Mouse (Mus musculus): Measurements from ENCODE around the gene Ctcfl. TPM values are rescaled to one million over a fixed set of nuclear protein-coding genes. Genes with fewer than 3 reads are reported as not detected.
"Not testable (repeated sequence)": the region's sequence is repeated elsewhere in the genome, so short reads cannot be mapped to it uniquely, and the experiment has no call there.

Ctcfl gene
- polyA plus RNA-seq, 1 experiment = not detected

DNA sequence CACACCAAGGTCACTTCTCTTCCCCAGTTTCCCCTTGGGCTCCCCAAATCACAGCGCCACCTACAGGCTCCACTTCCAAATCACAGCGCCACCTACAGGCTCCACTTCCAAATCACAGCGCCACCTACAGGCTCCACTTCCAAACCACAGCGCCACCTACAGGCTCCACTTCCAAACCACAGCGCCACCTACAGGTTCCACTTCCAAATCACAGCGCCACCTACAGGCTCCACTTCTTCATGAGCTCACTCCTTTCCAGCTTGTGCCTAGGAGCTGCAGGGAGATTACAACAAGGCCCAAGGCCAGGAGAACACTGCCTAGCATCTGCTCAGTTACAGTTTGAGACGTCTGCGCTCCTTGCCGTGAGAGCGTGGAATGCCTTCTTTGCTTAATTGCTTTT, 22.0 kb downstream of the Ctcfl start:
- not testable (repeated sequence) for H3K4me1 ChIP-seq (ENCODE audit: control insufficient read depth, insufficient read depth, low read length); H3K27me3 ChIP-seq (ENCODE audit: control insufficient read depth, insufficient read depth, low read length, poor library complexity, severe bottlenecking); H3K4me3 ChIP-seq (ENCODE audit: low read depth, low read length); H3K36me3 ChIP-seq (ENCODE audit: control insufficient read depth, insufficient read depth, low read length, poor library complexity, severe bottlenecking); H3K9ac ChIP-seq (ENCODE audit: low read depth, poor library complexity, severe bottlenecking); H3K9me3 ChIP-seq (replicated peaks; ENCODE audit: control insufficient read depth, insufficient read depth, low read length, poor library complexity, severe bottlenecking); H3K27ac ChIP-seq (ENCODE audit: insufficient read depth, low read length)
- TF ChIP-seq CTCF (IDR thresholded peaks at IDR 0.05; ENCODE audit: low read depth, low read length) = peak; percentile 57

GRCm38 (mm10) chr2:173089437-173089836, 29.9 kb downstream of the Ctcfl start:
- Histone ChIP-seq H3K4me3 (ENCODE audit: low read depth, low read length) (no peak overlapping the region), H3K27me3 (ENCODE audit: control insufficient read depth, insufficient read depth, low read length, poor library complexity, severe bottlenecking) (no peaks in the 10 kb centered on the region), H3K36me3 (ENCODE audit: control insufficient read depth, insufficient read depth, low read length, poor library complexity, severe bottlenecking) (no peaks in the 10 kb centered on the region), H3K27ac (ENCODE audit: insufficient read depth, low read length) (no peak overlapping the region), H3K9me3 (replicated peaks; ENCODE audit: control insufficient read depth, insufficient read depth, low read length, poor library complexity, severe bottlenecking) (no peaks in the 10 kb centered on the region), H3K4me1 (ENCODE audit: control insufficient read depth, insufficient read depth, low read length) (no peaks in the 10 kb centered on the region), H3K9ac (ENCODE audit: low read depth, poor library complexity, severe bottlenecking) (no peak overlapping the region)
- TF ChIP-seq EP300 (IDR thresholded peaks at IDR 0.05; ENCODE audit: insufficient read depth, low read depth, low read length) (no peak), CTCF (IDR thresholded peaks at IDR 0.05; ENCODE audit: low read depth, low read length) (peak; percentile 97)

- TF ChIP-seq EP300 (IDR thresholded peaks at IDR 0.05; ENCODE audit: insufficient read depth, low read depth, low read length) = no peak
- no peak for TF ChIP-seq CTCF (IDR thresholded peaks at IDR 0.05; ENCODE audit: low read depth, low read length)
- no peak for TF ChIP-seq POLR2A (IDR thresholded peaks at IDR 0.05; ENCODE audit: insufficient read depth, low read length)
- no peak overlapping the region for H3K27ac ChIP-seq (ENCODE audit: insufficient read depth, low read length)
These were observed 31.9 kb downstream of the Ctcfl start for GRCm38 (mm10) chr2:173087405-173087804.

DNA sequence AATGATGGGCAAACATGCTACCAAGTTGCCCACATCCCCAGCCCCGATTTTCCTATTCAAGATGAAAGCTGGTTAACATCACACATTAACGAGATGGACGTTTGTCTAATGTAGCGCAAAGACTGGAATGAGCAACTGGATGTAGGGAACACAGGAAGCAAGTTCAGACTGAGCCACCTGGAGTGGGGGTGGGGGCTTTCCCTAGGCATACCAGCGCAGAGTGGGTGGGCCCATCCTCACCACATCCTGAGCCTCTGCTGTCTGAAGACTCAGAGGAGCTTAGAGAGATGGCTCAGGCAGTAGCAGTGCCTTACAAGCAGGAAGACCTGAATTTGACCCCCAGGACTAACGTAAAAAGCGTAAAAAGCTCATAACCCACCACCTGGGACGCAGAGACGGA, 33.6 kb downstream of the Ctcfl start:
- Histone ChIP-seq H3K9me3 (replicated peaks; ENCODE audit: control insufficient read depth, insufficient read depth, low read length, poor library complexity, severe bottlenecking) (no peaks in the 10 kb centered on the region), H3K27me3 (ENCODE audit: control insufficient read depth, insufficient read depth, low read length, poor library complexity, severe bottlenecking) (no peaks in the 10 kb centered on the region), H3K9ac (ENCODE audit: low read depth, poor library complexity, severe bottlenecking) (no peak overlapping the region), H3K36me3 (ENCODE audit: control insufficient read depth, insufficient read depth, low read length, poor library complexity, severe bottlenecking) (no peaks in the 10 kb centered on the region), H3K27ac (ENCODE audit: insufficient read depth, low read length) (no peak overlapping the region), H3K4me3 (ENCODE audit: low read depth, low read length) (no peak overlapping the region), H3K4me1 (ENCODE audit: control insufficient read depth, insufficient read depth, low read length) (peaks cover 2% of the 10 kb centered on the region)
- TF ChIP-seq EP300 (IDR thresholded peaks at IDR 0.05; ENCODE audit: insufficient read depth, low read depth, low read length) = no peak
- TF ChIP-seq POLR2A (IDR thresholded peaks at IDR 0.05; ENCODE audit: insufficient read depth, low read length) = no peak
- no peak for TF ChIP-seq CTCF (IDR thresholded peaks at IDR 0.05; ENCODE audit: low read depth, low read length)

More at GRCm38 (mm10) chr2:173087405-173087804, 31.9 kb downstream of the Ctcfl start:
- Histone ChIP-seq H3K9me3 (replicated peaks; ENCODE audit: control insufficient read depth, insufficient read depth, low read length, poor library complexity, severe bottlenecking) (no peaks in the 10 kb centered on the region), H3K27me3 (ENCODE audit: control insufficient read depth, insufficient read depth, low read length, poor library complexity, severe bottlenecking) (no peaks in the 10 kb centered on the region), H3K36me3 (ENCODE audit: control insufficient read depth, insufficient read depth, low read length, poor library complexity, severe bottlenecking) (no peaks in the 10 kb centered on the region), H3K9ac (ENCODE audit: low read depth, poor library complexity, severe bottlenecking) (no peak overlapping the region), H3K4me3 (ENCODE audit: low read depth, low read length) (no peak overlapping the region), H3K4me1 (ENCODE audit: control insufficient read depth, insufficient read depth, low read length) (peaks cover 2% of the 10 kb centered on the region)

DNA sequence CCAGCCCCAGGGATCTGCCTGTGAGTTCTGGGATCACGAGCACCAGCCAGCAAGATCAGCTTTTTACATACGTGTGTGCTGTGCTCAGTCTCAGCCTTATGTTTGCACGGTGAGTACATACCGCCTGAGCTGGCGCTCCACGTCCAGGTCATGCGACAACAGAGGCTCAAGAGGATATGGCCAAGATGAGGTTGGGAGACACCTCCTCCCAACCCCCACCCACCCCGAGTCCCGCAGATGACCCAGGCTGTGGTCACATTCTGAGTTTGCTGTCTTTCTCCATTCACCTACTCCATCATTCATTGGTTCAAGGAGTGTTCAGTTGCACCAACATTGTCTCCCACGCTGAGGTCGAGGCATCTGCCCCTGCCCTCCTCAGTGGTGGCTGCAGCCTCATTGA, 34.5 kb downstream of the Ctcfl start:
- H3K27ac ChIP-seq (ENCODE audit: insufficient read depth, low read length) = no peak overlapping the region
- TF ChIP-seq POLR2A (IDR thresholded peaks at IDR 0.05; ENCODE audit: insufficient read depth, low read length) (no peak), EP300 (IDR thresholded peaks at IDR 0.05; ENCODE audit: insufficient read depth, low read depth, low read length) (no peak), CTCF (IDR thresholded peaks at IDR 0.05; ENCODE audit: low read depth, low read length) (no peak)
- H3K9ac ChIP-seq (ENCODE audit: low read depth, poor library complexity, severe bottlenecking) = no peak overlapping the region
- H3K9me3 ChIP-seq (replicated peaks; ENCODE audit: control insufficient read depth, insufficient read depth, low read length, poor library complexity, severe bottlenecking) = no peaks in the 10 kb centered on the region
- H3K4me3 ChIP-seq (ENCODE audit: low read depth, low read length) = no peak overlapping the region
- H3K36me3 ChIP-seq (ENCODE audit: control insufficient read depth, insufficient read depth, low read length, poor library complexity, severe bottlenecking) = no peaks in the 10 kb centered on the region
- peaks cover 2% of the 10 kb centered on the region for H3K4me1 ChIP-seq (ENCODE audit: control insufficient read depth, insufficient read depth, low read length)
- no peaks in the 10 kb centered on the region for H3K27me3 ChIP-seq (ENCODE audit: control insufficient read depth, insufficient read depth, low read length, poor library complexity, severe bottlenecking)

- H3K36me3 ChIP-seq (ENCODE audit: control insufficient read depth, insufficient read depth, low read length, poor library complexity, severe bottlenecking) = no peaks in the 10 kb centered on the region
- peaks cover 2% of the 10 kb centered on the region for H3K4me1 ChIP-seq (ENCODE audit: control insufficient read depth, insufficient read depth, low read length)
- H3K27me3 ChIP-seq (ENCODE audit: control insufficient read depth, insufficient read depth, low read length, poor library complexity, severe bottlenecking) = no peaks in the 10 kb centered on the region
- TF ChIP-seq EP300 (IDR thresholded peaks at IDR 0.05; ENCODE audit: insufficient read depth, low read depth, low read length) (0 out of 2 replicates have a peak, but pooled peaks have one; percentile 30), POLR2A (IDR thresholded peaks at IDR 0.05; ENCODE audit: insufficient read depth, low read length) (peak; percentile 26), CTCF (IDR thresholded peaks at IDR 0.05; ENCODE audit: low read depth, low read length) (no peak)
- H3K9ac ChIP-seq (ENCODE audit: low read depth, poor library complexity, severe bottlenecking) = peak overlapping the region; percentile 42
- H3K4me3 ChIP-seq (ENCODE audit: low read depth, low read length) = no peak overlapping the region
- H3K27ac ChIP-seq (ENCODE audit: insufficient read depth, low read length) = peak overlapping the region; percentile 34; the same call in 1 of the 2 replicates
- H3K9me3 ChIP-seq (replicated peaks; ENCODE audit: control insufficient read depth, insufficient read depth, low read length, poor library complexity, severe bottlenecking) = no peaks in the 10 kb centered on the region
These were observed 35.4 kb downstream of the Ctcfl start for GRCm38 (mm10) chr2:173083712-173084475.

Data from ES-Bruce4 (cell line).